Mouse (Mus musculus) spleen, postnatal 0 days (tissue): Measurements from ENCODE around the gene Cbr3. TPM values are rescaled to one million over a fixed set of nuclear protein-coding genes. Genes with fewer than 3 reads are reported as not detected.

Experiments used
- polyA plus RNA-seq: library from polyadenylated mRNA; unstranded; fragments of >200 nt; fragmentation: Nextera tagmentation; extraction: Ambion mirVana; gene quantifications from 2 replicates; pipeline ENCODE4 v1.2.1, GENCODE M21; 2015

Cbr3 gene
- polyA plus RNA-seq = 2.4 and 3.4 TPM in 2 replicates

GRCm38 (mm10) chr16:93682689-93683507, at the start of gene Cbr3:
Gene Cbr3 (plus strand): TSS chr16:93683215.

GRCm38 (mm10) chr16:93711411-93712188, 28.6 kb downstream of the Cbr3 start, which contains the start of gene Dop1b:
Gene Dop1b (plus strand): TSS chr16:93711904.

Other genes starting within 250 kb of the Cbr3 start
- 6.9 and 7.5 TPM in 2 replicates for gene Setd4, start 79.2 kb upstream of the Cbr3 start, polyA plus RNA-seq
- 23.6 and 27.5 TPM in 2 replicates for gene Cbr1, start 77.4 kb upstream of the Cbr3 start, polyA plus RNA-seq
- not detected in 2 replicates for gene Gm5678, start 55.1 kb upstream of the Cbr3 start, polyA plus RNA-seq
- gene Dop1b, start 28.7 kb downstream of the Cbr3 start, polyA plus RNA-seq = 17.2 and 17.4 TPM in 2 replicates
- 27.0 and 32.1 TPM in 2 replicates for gene Morc3, start 148.9 kb downstream of the Cbr3 start, polyA plus RNA-seq
- 52.8 and 60.7 TPM in 2 replicates for gene Chaf1b, start 200.7 kb downstream of the Cbr3 start, polyA plus RNA-seq